9 mouse cellular contexts compared by ENCODE assay signal in the genomic region with DNA sequence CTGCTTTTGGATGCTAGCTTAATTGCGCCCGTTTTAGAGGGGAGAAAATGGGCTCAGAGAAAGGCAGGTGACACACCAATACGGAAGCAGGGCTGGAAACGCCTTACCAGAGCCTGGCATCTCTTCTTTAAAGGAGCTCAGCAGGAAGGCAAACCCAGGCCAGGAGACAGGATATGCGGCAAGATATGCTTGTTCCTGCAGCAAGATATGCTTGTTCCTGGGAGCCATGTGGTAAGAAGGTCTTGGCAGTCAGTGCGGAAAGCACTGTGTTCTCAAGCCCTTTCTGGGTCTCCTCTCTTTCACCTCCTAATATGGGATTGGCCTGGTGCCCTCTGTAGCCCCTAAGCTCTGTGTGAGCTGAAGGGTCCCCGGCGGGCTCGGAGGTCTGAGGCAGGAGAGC.
DNase-seq lines count a peak whose midpoint lies in the region; ATAC-seq and TF ChIP-seq lines count a peak whose summit lies in the region.
"Had no signal": no experiment of that assay in that cellular context is flagged by ENCODE, and none has a peak within 500 bp of the region (broad histone marks: within the 10 kb centered on the region; RNA-seq: fewer than 3 reads in every experiment).

No protein-coding gene starts in this region.

- ATAC-seq in hindbrain, embryonic 14.5 days (ENCODE audit: low FRiP score): no peak
- ATAC-seq in hindbrain, postnatal 0 days: no peak

- no peaks in the 10 kb centered on the region for H3K9me3 ChIP-seq in hindbrain, embryonic 10.5 days
- no peaks in the 10 kb centered on the region for H3K9me3 ChIP-seq in hindbrain, embryonic 14.5 days (ENCODE audit: control insufficient read depth, low read length)
- H3K9me3 ChIP-seq in hindbrain, postnatal 0 days (ENCODE audit: low read length): no peaks in the 10 kb centered on the region

- no peak overlapping the region for H3K4me3 ChIP-seq in hindbrain, embryonic 10.5 days
- no peak overlapping the region for H3K4me3 ChIP-seq in hindbrain, embryonic 14.5 days (replicated peaks; ENCODE audit: low read length)
- H3K4me3 ChIP-seq in C2C12 (ENCODE audit: insufficient read depth, poor library complexity, severe bottlenecking): no peak overlapping the region
- H3K4me3 ChIP-seq in hindbrain, postnatal 0 days (ENCODE audit: low read length): no peak overlapping the region

- no peak overlapping the region for H3K9ac ChIP-seq in hindbrain, embryonic 14.5 days
- no peak overlapping the region for H3K9ac ChIP-seq in hindbrain, postnatal 0 days (replicated peaks; ENCODE audit: low read length)
- H3K9ac ChIP-seq: liver, embryonic 14.5 days had no signal

- no peaks in the 10 kb centered on the region for H3K36me3 ChIP-seq in hindbrain, embryonic 10.5 days
- H3K36me3 ChIP-seq in hindbrain, embryonic 14.5 days (replicated peaks; ENCODE audit: control insufficient read depth, insufficient read depth): no peaks in the 10 kb centered on the region
- no peaks in the 10 kb centered on the region for H3K36me3 ChIP-seq in C2C12 (ENCODE audit: control insufficient read depth, insufficient read depth)
- no peaks in the 10 kb centered on the region for H3K36me3 ChIP-seq in hindbrain, postnatal 0 days (ENCODE audit: insufficient read depth, low read length)

- no peak for DNase-seq in hindbrain, embryonic 10.5 days (ENCODE audit: low spot score)
- no peak for DNase-seq in hindbrain, embryonic 14.5 days (ENCODE audit: low spot score)
- peak; percentile 33 for DNase-seq in cerebellum, adult 11-12 months
- peak; percentile 65 for DNase-seq in hindbrain, postnatal 0 days (ENCODE audit: low spot score)
- no peak for DNase-seq in thymus, postnatal 14 days
- DNase-seq in spleen, postnatal 4 days (ENCODE audit: low spot score in 2 of 2): no peak
- no peak for DNase-seq in layer of hippocampus, postnatal 25 days (ENCODE audit: extremely low spot score in 1 of 2, low spot score in 1 of 2)

- H3K27me3 ChIP-seq in hindbrain, embryonic 10.5 days (ENCODE audit: insufficient read depth, poor library complexity, severe bottlenecking): no peaks in the 10 kb centered on the region
- no peaks in the 10 kb centered on the region for H3K27me3 ChIP-seq in hindbrain, embryonic 14.5 days (ENCODE audit: control insufficient read depth, insufficient read depth, low read length)
- no peaks in the 10 kb centered on the region for H3K27me3 ChIP-seq in C2C12 (ENCODE audit: control insufficient read depth, insufficient read depth, insufficient read length)
- H3K27me3 ChIP-seq in hindbrain, postnatal 0 days (ENCODE audit: insufficient read depth, low read length): no peaks in the 10 kb centered on the region

- 65% methylated on average over 9 of the region's 9 CpGs for WGBS in hindbrain, embryonic 10.5 days
- 61% methylated on average over 9 of the region's 9 CpGs for WGBS in hindbrain, embryonic 14.5 days
- WGBS in hindbrain, postnatal 0 days: 41% methylated on average over 9 of the region's 9 CpGs

- H3K4me2 ChIP-seq in hindbrain, embryonic 14.5 days (replicated peaks): no peak overlapping the region
- H3K4me2 ChIP-seq in hindbrain, postnatal 0 days (ENCODE audit: low read depth, low read length): peak overlapping the region; percentile 23; the same call in 1 of the 2 replicates

- H3K79me2 ChIP-seq in C2C12 (ENCODE audit: control insufficient read depth, insufficient read depth): no peaks in the 10 kb centered on the region

- H3K27ac ChIP-seq in hindbrain, embryonic 10.5 days: peak overlapping the region; percentile 62
- H3K27ac ChIP-seq in hindbrain, embryonic 14.5 days: no peak overlapping the region
- H3K27ac ChIP-seq in hindbrain, postnatal 0 days: peak overlapping the region; percentile 11; the same call in 1 of the 2 replicates
- H3K27ac ChIP-seq: liver, embryonic 14.5 days had no signal

- TF ChIP-seq CTCF in C2C12 (IDR thresholded peaks at IDR 0.05; ENCODE audit: control insufficient read depth, insufficient read depth, insufficient read length): no peak
- TF ChIP-seq CTCF in hindbrain, postnatal 0 days (IDR thresholded peaks at IDR 0.05; ENCODE audit: low read depth): no peak

- H3ac ChIP-seq in C2C12 (ENCODE audit: control insufficient read depth, insufficient read length, low read depth): peak overlapping the region; percentile 16

- H3K79me3 ChIP-seq in C2C12 (ENCODE audit: low read depth): no peaks in the 10 kb centered on the region

- peaks cover 54% of the 10 kb centered on the region for H3K4me1 ChIP-seq in hindbrain, embryonic 10.5 days (replicated peaks)
- 0 out of 2 replicates have a peak, but pooled peaks cover 10% of the 10 kb centered on the region for H3K4me1 ChIP-seq in hindbrain, embryonic 14.5 days (replicated peaks; ENCODE audit: control insufficient read depth, insufficient read depth, low read length)
- H3K4me1 ChIP-seq in hindbrain, postnatal 0 days (ENCODE audit: insufficient read depth, low read length): peaks cover 16% of the 10 kb centered on the region

TF ChIP-seq in C2C12, 6 proteins besides CTCF, POLR2A, EP300 and RAD21:
- no peak for TF ChIP-seq USF1 (IDR thresholded peaks at IDR 0.05; ENCODE audit: low read depth)
- TF ChIP-seq MAX (IDR thresholded peaks at IDR 0.05): no peak
- TF ChIP-seq FOSL1 (IDR thresholded peaks at IDR 0.05; ENCODE audit: insufficient read depth, low read length, poor library complexity, severe bottlenecking): no peak
- no peak for TF ChIP-seq MYOD1 (IDR thresholded peaks at IDR 0.05; ENCODE audit: control insufficient read depth, insufficient read length, low read depth)
- TF ChIP-seq CEBPB (IDR thresholded peaks at IDR 0.05; ENCODE audit: low read depth): no peak
- TF ChIP-seq MYOG (IDR thresholded peaks at IDR 0.05; ENCODE audit: control insufficient read depth, extremely low read depth, insufficient read length): no peak

Comparison
In these comparisons a context has a peak if more than half of its experiments do, and no peak if none do; other contexts are left out.
1. DNase-seq: peak in cerebellum, adult 11-12 months (single experiment) and hindbrain, postnatal 0 days (single experiment); none in hindbrain, embryonic 10.5 days (single experiment), hindbrain, embryonic 14.5 days (single experiment), thymus, postnatal 14 days (single experiment), spleen, postnatal 4 days (0 of 2) and layer of hippocampus, postnatal 25 days (0 of 2).